Mouse (Mus musculus): ENCODE measurements around the gene Zfp986.
"Not testable (repeated sequence)": the region's sequence is repeated elsewhere in the genome, so short reads cannot be mapped to it uniquely, and the experiment has no call there.

Zfp986 gene

DNA sequence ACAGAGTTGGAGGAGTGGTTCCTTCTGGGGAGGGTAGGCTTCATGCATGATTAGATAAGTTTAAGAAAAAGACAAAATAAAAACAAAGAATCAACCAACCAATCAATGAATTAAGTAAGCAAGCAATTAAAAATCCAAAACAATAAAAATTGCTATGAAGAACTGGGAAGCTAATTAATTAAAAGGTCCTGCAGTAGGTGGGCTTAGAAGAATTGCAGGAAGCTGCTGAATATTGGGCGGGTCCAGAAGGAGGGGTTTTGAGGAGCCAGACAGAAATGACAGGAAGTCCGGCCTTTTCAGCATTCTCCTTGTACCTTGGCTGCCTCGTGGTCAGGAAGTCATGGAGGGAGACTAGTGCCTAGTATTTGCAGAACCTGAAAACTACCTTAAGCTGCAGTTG, at the start of gene Zfp986:
Gene Zfp986, plus strand, starts transcription at position 301 of the 400 bp plus-strand sequence.
- not testable (repeated sequence) for DNase-seq (ENCODE audit: low spot score)

DNA sequence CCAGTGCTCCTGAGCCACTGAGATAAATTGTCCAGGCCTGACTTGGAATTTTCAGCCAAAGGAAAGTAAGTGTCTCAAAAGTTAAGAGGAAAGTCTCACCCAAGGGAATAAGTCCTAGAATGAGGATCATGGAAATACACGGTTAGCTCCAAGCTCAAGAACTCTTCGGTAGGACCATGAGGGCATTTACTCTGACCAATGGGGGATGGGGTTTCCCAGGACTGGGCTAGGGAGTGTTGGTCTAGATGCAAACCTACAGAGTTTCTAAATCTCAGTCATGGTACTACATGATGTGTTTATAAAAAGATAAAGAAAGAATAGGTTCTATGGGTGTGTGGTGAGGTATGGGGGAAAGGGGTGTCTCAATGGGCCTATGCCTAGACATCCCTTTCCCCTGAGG, 48.6 kb upstream of the Zfp986 start:
- DNase-seq (ENCODE audit: low spot score) = not testable (repeated sequence)

DNA sequence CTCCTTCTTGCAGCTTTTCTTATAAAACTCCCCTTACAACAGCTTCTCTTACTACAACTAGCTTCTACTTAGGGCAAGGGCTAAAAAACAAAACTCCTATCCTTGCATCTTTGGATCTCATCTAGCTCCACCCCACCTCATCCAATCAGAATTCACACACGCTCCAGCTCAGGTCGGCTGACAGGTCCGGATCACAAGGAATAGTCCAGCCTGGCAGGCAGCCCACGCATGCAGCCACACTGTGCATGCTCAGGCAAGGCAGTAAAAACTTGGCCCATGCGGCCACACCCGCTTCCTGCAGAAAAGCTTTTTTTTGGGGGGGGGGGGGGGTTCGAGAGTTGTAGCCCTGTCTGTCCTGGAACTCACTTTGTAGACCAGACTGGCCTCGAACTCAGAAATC, 43.0 kb upstream of the Zfp986 start:
- DNase-seq (ENCODE audit: low spot score) = not testable (repeated sequence)

DNA sequence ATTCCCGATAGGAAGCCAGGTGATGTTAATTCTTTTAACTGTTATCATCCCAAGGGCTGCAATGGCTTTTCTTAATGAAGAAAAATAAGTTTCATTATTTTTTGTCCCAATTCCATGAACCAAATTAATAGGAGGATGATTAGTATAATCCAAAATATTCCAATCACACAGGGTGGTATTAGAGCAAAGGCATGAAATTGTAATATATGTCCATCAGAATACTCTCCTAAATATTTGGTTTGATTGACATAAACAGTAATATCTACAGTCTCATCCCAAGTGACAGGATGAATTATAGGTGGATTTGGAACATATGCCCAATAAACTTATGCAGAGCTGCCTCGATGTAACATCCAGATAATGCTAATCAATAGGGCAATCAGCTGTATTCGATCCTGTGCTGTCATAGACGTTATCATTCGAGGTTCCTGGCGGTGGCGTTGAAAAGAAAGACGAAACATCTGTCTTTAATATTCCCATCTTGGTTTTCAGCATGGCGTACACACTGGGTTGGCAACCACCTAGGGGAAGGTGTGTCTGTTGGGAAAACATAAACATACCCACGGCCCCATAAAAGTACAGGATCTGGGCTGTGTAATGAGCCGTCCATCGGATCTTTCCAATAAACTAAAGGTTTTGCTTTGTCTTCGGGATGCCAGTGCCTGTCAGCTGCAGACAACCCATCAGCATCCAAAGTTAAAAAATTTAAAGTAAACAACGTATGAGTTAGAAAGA, 37.1 kb upstream of the Zfp986 start:
- DNase-seq (ENCODE audit: low spot score) = not testable (repeated sequence)

DNA sequence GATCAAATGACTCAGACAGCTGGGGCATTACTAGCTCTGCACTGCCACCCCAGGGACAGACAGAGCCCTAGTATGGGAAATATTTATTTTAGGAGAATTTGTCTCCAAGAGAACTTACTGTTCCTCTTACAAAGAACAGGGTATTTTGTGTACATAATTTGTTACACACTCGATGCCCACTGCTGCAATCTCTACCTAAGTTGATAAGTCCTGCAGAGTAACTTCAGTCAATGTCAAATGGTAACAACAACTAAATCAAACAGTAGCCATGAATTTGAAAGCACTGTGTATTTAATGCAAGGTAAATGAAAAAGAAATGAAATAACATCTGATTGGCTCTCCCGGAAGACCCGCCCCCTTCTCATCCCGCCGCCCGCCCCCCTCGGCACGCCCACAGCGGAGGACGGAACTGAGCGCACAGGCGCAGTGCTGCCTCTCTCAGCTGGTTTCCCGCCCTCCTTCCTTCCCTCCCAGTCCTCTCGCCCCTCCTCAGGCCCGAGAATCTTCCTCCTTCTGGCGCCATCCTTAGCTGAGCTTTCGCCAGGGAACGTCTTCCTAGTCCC, 32.2 kb upstream of the Zfp986 start:
- DNase-seq (ENCODE audit: low spot score) = not testable (repeated sequence)

DNA sequence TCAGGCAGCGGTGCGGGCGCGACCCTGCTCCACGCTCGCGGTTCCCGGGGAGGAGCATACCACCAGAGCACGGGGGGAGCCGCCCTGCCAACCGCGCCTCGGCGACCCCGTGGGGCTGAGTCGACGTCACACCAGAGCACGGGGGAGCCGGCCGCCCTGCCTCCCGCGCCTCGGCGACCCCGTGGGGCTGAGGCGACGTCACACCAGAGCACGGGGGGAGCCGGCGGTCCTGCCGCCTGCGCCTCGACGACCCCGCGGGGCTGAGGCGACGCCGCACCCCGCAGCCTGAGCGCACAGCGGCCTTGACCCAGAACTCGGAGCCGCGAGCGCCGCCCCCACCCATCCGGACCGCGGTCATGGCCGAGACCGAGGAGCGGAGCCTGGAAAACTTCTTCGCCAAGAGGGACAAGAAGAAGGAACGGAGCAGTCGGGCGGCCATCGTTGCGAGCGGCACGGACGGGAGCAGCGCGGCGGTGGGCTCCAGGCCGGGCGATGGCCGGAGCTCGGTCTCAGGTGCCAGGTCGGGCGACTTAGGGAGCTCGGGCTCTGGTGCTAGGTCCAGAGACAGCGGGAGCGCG, 31.6 kb upstream of the Zfp986 start:
- not testable (repeated sequence) for DNase-seq (ENCODE audit: low spot score)

DNA sequence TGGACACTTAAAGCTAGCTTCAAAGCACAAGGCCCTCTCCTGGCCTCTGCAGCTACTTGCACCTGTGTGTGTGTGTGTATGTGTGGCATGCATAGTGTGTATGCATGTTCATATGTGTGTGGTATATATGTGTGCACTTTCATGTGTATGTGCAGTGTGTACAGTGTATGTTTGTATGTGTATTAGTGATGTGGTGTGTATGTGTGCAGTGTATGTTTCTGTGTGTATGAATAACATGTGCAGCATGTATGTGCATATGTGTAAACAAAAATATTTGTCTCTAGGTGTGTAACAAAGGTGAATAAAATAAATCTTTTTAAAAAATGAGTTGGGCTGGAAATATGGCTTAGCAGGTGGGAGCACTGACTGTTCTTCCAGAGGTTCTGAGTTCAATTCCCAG, 21.8 kb upstream of the Zfp986 start:
- DNase-seq (ENCODE audit: low spot score) = not testable (repeated sequence)

DNA sequence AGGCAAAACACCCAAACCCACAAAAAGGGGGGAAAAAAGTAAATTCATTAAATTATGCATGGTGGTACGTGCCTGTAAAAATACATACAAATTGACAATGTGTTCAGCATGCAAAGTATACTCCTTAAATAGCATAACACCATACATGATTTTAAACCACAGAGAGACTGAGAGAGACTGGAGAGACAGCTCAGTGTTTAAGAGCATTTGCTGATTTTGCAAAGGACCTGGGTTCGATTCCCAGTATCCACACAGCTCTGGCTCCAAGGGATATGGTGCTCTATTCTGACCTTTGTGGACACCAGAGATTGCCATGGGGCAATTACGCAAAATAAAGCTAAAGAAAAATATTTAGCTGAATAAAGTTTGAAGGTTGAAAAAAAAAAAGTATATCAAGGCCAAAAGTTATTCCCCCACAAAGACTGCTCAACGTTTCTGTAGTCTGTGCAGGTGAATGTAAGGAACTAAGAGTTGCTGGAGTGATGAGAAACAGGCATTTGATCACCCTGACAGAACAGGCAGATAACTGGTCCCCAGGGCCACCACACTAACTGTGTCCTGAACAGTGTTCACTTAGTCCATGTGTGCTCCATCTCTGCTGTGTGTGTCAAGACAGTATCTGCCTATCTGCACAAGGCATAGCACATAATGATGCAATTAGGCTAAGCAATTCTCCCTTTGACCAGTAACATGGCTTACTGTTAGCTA, 20.3 kb upstream of the Zfp986 start:
- not testable (repeated sequence) for DNase-seq (ENCODE audit: low spot score)

DNA sequence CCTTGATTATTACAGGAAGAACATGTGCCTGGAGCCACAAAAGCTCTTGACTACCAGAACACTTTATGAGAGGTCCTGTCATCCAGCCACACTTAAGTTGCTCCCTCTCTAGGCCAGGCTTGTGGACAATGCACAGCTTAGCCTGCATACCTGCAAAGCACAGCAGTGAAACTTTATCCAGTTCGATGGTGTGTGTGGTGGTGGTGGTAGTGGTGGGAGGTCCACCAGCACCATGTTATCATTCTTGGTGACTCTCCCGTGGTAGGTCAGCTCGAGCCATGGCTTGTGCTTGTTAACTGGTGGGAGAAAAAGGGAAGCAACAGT, 19.7 kb upstream of the Zfp986 start:
- not testable (repeated sequence) for DNase-seq (ENCODE audit: low spot score)

DNA sequence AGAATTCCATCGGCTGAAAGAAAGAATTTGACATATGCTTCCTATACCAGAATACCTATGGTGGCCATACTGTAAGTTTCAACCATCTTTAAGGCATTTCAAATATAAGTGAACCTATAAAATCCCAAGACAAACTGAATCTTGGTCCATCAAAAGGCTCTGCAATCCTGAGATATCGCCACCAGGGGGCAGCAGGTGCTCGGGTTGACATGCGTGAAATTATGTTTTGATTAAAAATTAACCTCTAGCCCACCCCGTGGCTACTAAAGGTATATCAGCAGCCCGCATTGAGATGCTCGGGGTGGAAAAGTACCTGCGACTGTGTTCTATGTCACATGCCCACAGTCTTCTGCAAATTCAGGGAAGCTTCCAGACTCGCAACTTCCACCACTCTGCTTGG, 17.2 kb upstream of the Zfp986 start:
- DNase-seq (ENCODE audit: low spot score) = not testable (repeated sequence)

DNA sequence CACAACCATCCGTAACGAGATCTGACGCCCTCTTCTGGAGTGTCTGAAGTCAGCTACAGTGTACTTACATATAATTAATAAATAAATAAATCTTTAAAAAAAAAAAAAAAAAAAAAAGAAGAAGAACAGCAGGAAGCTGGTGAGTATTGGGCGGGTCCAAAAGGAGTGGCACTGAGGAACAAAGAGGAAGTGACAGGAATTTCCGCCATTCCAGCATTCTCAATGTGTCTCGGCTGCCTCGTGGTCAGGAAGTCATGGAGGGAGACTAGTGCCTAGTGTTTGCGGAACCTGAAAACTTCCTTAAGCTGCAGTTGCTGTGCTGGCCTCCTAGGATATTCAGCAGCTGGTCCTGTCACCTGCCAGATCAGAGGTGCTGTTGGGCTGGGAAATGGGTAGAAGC, 4.7 kb upstream of the Zfp986 start:
- not testable (repeated sequence) for DNase-seq (ENCODE audit: low spot score)

All from ovary, postnatal 14 days (tissue).